Comparison of ENCODE assay signal across 11 mouse cellular contexts in the genomic region with DNA sequence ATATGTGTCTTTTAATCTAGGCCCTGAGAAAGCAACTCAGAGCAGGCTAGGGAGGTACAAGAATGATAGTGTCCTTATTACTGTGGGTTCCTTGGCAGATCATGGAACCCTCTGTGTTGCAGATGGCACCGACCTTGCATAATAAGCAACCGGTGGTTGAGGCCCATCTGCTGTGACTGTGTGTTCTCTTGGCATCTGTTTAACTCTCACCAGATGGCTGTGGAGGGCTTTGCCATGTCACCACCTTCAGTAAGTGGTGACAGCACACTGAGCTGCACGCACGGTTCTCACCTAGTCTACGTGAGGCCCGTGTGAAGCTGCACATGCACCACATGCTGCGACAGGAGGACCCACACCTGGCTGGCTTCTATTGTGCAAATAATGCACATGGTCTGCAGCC. TPM values are rescaled to one million over a fixed set of nuclear protein-coding genes. Genes with fewer than 3 reads are reported as not detected.
DNase-seq lines count a peak whose midpoint lies in the region; ATAC-seq and TF ChIP-seq lines count a peak whose summit lies in the region.
"Had no signal": no experiment of that assay in that cellular context is flagged by ENCODE, and none has a peak within 500 bp of the region (broad histone marks: within the 10 kb centered on the region; RNA-seq: fewer than 3 reads in every experiment).

No protein-coding gene starts in this region.

- no peaks in the 10 kb centered on the region for H3K9me3 ChIP-seq in hindbrain, postnatal 0 days (ENCODE audit: low read length)
- H3K9me3 ChIP-seq in hindbrain, embryonic 13.5 days = peaks cover 4% of the 10 kb centered on the region; the same call in 1 of the 2 replicates
- 0 out of 2 replicates have a peak, but pooled peaks cover 4% of the 10 kb centered on the region for H3K9me3 ChIP-seq in forebrain, embryonic 15.5 days
- H3K9me3 ChIP-seq: limb, embryonic 12.5 days had no signal

- 44% methylated on average over 7 of the region's 7 CpGs for WGBS in hindbrain, postnatal 0 days
- 74% methylated on average over 7 of the region's 7 CpGs for WGBS in hindbrain, embryonic 13.5 days
- WGBS in cerebellum, adult 2 months = 9% methylated on average over 7 of the region's 7 CpGs
- 57% methylated on average over 7 of the region's 7 CpGs for WGBS in forebrain, embryonic 15.5 days

- peak; percentile 91 for ATAC-seq in hindbrain, postnatal 0 days
- ATAC-seq in hindbrain, embryonic 13.5 days (ENCODE audit: low FRiP score) = no peak
- ATAC-seq in forebrain, embryonic 15.5 days (replicated peaks) = peak; percentile 95
- no peak for ATAC-seq in activated CD4-positive, CD25-positive, alpha-beta regulatory T cell, adult 4 months

- TF ChIP-seq POLR2A in cerebellum, adult 2 months (IDR thresholded peaks at IDR 0.05; ENCODE audit: borderline replicate concordance, insufficient read depth, low read length) = no peak

- H3K36me3 ChIP-seq in hindbrain, postnatal 0 days (ENCODE audit: insufficient read depth, low read length) = no peaks in the 10 kb centered on the region
- H3K36me3 ChIP-seq in hindbrain, embryonic 13.5 days = no peaks in the 10 kb centered on the region
- H3K36me3 ChIP-seq in forebrain, embryonic 15.5 days = no peaks in the 10 kb centered on the region
- H3K36me3 ChIP-seq: limb, embryonic 12.5 days had no signal

- no peak for TF ChIP-seq CTCF in hindbrain, postnatal 0 days (IDR thresholded peaks at IDR 0.05; ENCODE audit: low read depth)
- TF ChIP-seq CTCF in cerebellum, adult 2 months (IDR thresholded peaks at IDR 0.05; ENCODE audit: borderline replicate concordance, insufficient read depth, low read depth, low read length) = peak; percentile 18; the same call in 1 of the 2 replicates

- H3K4me1 ChIP-seq in hindbrain, postnatal 0 days (ENCODE audit: insufficient read depth, low read length) = no peaks in the 10 kb centered on the region
- no peaks in the 10 kb centered on the region; the same call in 1 of the 2 replicates for H3K4me1 ChIP-seq in hindbrain, embryonic 13.5 days (replicated peaks)
- H3K4me1 ChIP-seq in cerebellum, adult 2 months (ENCODE audit: control insufficient read depth, insufficient read depth, low read length) = peaks cover 9% of the 10 kb centered on the region
- H3K4me1 ChIP-seq in forebrain, embryonic 15.5 days = peaks cover 7% of the 10 kb centered on the region
- H3K4me1 ChIP-seq: limb, embryonic 12.5 days had no signal

- H3K4me3 ChIP-seq in hindbrain, postnatal 0 days (ENCODE audit: low read length) = no peak overlapping the region
- no peak overlapping the region for H3K4me3 ChIP-seq in hindbrain, embryonic 13.5 days
- no peak overlapping the region for H3K4me3 ChIP-seq in cerebellum, adult 2 months (replicated peaks; ENCODE audit: insufficient read depth, low read depth, low read length)
- H3K4me3 ChIP-seq in forebrain, embryonic 15.5 days = no peak overlapping the region
- H3K4me3 ChIP-seq: limb, embryonic 12.5 days had no signal

- H3K27ac ChIP-seq in hindbrain, postnatal 0 days = no peak overlapping the region
- no peak overlapping the region for H3K27ac ChIP-seq in hindbrain, embryonic 13.5 days
- no peak overlapping the region for H3K27ac ChIP-seq in cerebellum, adult 2 months (ENCODE audit: insufficient read depth, low read length)
- peak overlapping the region; percentile 11; the same call in 1 of the 2 replicates for H3K27ac ChIP-seq in forebrain, embryonic 15.5 days (replicated peaks)
- H3K27ac ChIP-seq: limb, embryonic 12.5 days had no signal

- no peak overlapping the region for H3K9ac ChIP-seq in hindbrain, postnatal 0 days (replicated peaks; ENCODE audit: low read length)
- no peak overlapping the region for H3K9ac ChIP-seq in hindbrain, embryonic 13.5 days
- H3K9ac ChIP-seq in forebrain, embryonic 15.5 days (replicated peaks) = no peak overlapping the region
- H3K9ac ChIP-seq: limb, embryonic 12.5 days had no signal

- DNase-seq in hindbrain, postnatal 0 days (ENCODE audit: low spot score) = peak; percentile 83
- peak; percentile 93 to 97 for DNase-seq in cerebellum, adult 2 months
- peak; percentile 7 for DNase-seq in retina, embryonic 14.5 days (ENCODE audit: low spot score)
- no peak for DNase-seq in spleen, adult 12 weeks (ENCODE audit: low spot score)
- DNase-seq: kidney, adult 2 months; lung, postnatal 14 days had no signal

- H3K27me3 ChIP-seq in hindbrain, postnatal 0 days (ENCODE audit: insufficient read depth, low read length) = no peaks in the 10 kb centered on the region
- no peaks in the 10 kb centered on the region for H3K27me3 ChIP-seq in hindbrain, embryonic 13.5 days
- H3K27me3 ChIP-seq in cerebellum, adult 2 months (ENCODE audit: control insufficient read depth, insufficient read depth, low read length) = no peaks in the 10 kb centered on the region
- H3K27me3 ChIP-seq in forebrain, embryonic 15.5 days = no peaks in the 10 kb centered on the region
- H3K27me3 ChIP-seq: limb, embryonic 12.5 days had no signal

- H3K4me2 ChIP-seq in hindbrain, postnatal 0 days (ENCODE audit: low read depth, low read length) = no peak overlapping the region
- H3K4me2 ChIP-seq in hindbrain, embryonic 13.5 days = no peak overlapping the region
- no peak overlapping the region for H3K4me2 ChIP-seq in forebrain, embryonic 15.5 days (replicated peaks)
- H3K4me2 ChIP-seq: limb, embryonic 12.5 days had no signal

RNA-seq across cellular contexts. Expression of a gene that starts 14.0 kb away (rescaled TPM):
- total RNA-seq in hindbrain, postnatal 0 days (2014; rRNA removed) = 11.3 and 12.4 TPM in 2 replicates
- polyA plus RNA-seq in hindbrain, postnatal 0 days (2015; fragmentation: Nextera tagmentation; extraction: Ambion mirVana) = 7.3 and 7.9 TPM in 2 replicates
- 2.4 TPM in 2 replicates for polyA plus RNA-seq in hindbrain, embryonic 13.5 days (2015; fragmentation: Nextera tagmentation; extraction: Ambion mirVana)
- polyA plus RNA-seq in cerebellum, adult 2 months (2012; rRNA removed) = 32.1 and 38.6 TPM in 2 replicates
- polyA plus RNA-seq in forebrain, embryonic 15.5 days (2015; fragmentation: Nextera tagmentation; extraction: Ambion mirVana) = 1.1 and 1.6 TPM in 2 replicates
- 1 to 10 TPM in 1 of 2 experiments, under 1 TPM in 1; 0.89 to 1.1 TPM for polyA plus RNA-seq in activated CD4-positive, CD25-positive, alpha-beta regulatory T cell, adult 4 months (2017; shearing (Covaris generic))
- polyA plus RNA-seq: testis, adult 2 months had no signal

RNA-seq across cellular contexts. Expression of a gene that starts 49.4 kb away (rescaled TPM):
- total RNA-seq in hindbrain, postnatal 0 days (2014; rRNA removed) = 0.26 and 16.4 TPM in 2 replicates
- polyA plus RNA-seq in hindbrain, postnatal 0 days (2015; fragmentation: Nextera tagmentation; extraction: Ambion mirVana) = 5.9 and 7.4 TPM in 2 replicates
- 1.6 and 2.9 TPM in 2 replicates for polyA plus RNA-seq in hindbrain, embryonic 13.5 days (2015; fragmentation: Nextera tagmentation; extraction: Ambion mirVana)
- polyA plus RNA-seq in cerebellum, adult 2 months (2012; rRNA removed) = 38.3 and 54.5 TPM in 2 replicates
- 0.65 and 0.69 TPM in 2 replicates for polyA plus RNA-seq in forebrain, embryonic 15.5 days (2015; fragmentation: Nextera tagmentation; extraction: Ambion mirVana)
- not detected for polyA plus RNA-seq in activated CD4-positive, CD25-positive, alpha-beta regulatory T cell, adult 4 months (2017; shearing (Covaris generic))

RNA-seq across cellular contexts. Expression of a gene that starts 57.6 kb away (rescaled TPM):
- total RNA-seq in hindbrain, postnatal 0 days (2014; rRNA removed) = 2.0 and 3.2 TPM in 2 replicates
- polyA plus RNA-seq in hindbrain, postnatal 0 days (2015; fragmentation: Nextera tagmentation; extraction: Ambion mirVana) = 1.9 and 2.3 TPM in 2 replicates
- 1.6 and 2.1 TPM in 2 replicates for polyA plus RNA-seq in hindbrain, embryonic 13.5 days (2015; fragmentation: Nextera tagmentation; extraction: Ambion mirVana)
- 2.1 and 2.5 TPM in 2 replicates for polyA plus RNA-seq in cerebellum, adult 2 months (2012; rRNA removed)
- polyA plus RNA-seq in forebrain, embryonic 15.5 days (2015; fragmentation: Nextera tagmentation; extraction: Ambion mirVana) = 1.5 and 1.6 TPM in 2 replicates
- under 1 TPM in 1 of 2 experiments, not detected in 1; 0.13 TPM for polyA plus RNA-seq in activated CD4-positive, CD25-positive, alpha-beta regulatory T cell, adult 4 months (2017; shearing (Covaris generic))

Comparison
In these comparisons a context has a peak if more than half of its experiments do, and no peak if none do; other contexts are left out.
1. ATAC-seq: peak in hindbrain, postnatal 0 days (single experiment) and forebrain, embryonic 15.5 days (single experiment); none in hindbrain, embryonic 13.5 days (single experiment) and activated CD4-positive, CD25-positive, alpha-beta regulatory T cell, adult 4 months (single experiment).